ENCODE assay signal across 13 mouse cellular contexts in genomic region chr2:36234526-36235368, GRCm38 (mm10). TPM values are rescaled to one million over a fixed set of nuclear protein-coding genes. Genes with fewer than 3 reads are reported as not detected.
DNase-seq lines count a peak whose midpoint lies in the region; ATAC-seq and TF ChIP-seq lines count a peak whose summit lies in the region.
"Had no signal": no experiment of that assay in that cellular context is flagged by ENCODE, and none has a peak within 500 bp of the region (broad histone marks: within the 10 kb centered on the region; RNA-seq: fewer than 3 reads in every experiment).

No protein-coding gene starts in this region.

- H3K4me1 ChIP-seq in heart, adult 2 months (ENCODE audit: control insufficient read depth, insufficient read depth, low read length), result peaks cover 13% of the 10 kb centered on the region
- no peaks in the 10 kb centered on the region; the same call in 1 of the 2 replicates for H3K4me1 ChIP-seq in intestine, postnatal 0 days (replicated peaks; ENCODE audit: control insufficient read depth, insufficient read depth, low read length)

- H3K4me3 ChIP-seq in heart, adult 2 months, result no peak overlapping the region
- H3K4me3 ChIP-seq in C2C12 (ENCODE audit: insufficient read depth, poor library complexity, severe bottlenecking), result no peak overlapping the region
- no peak overlapping the region for H3K4me3 ChIP-seq in intestine, postnatal 0 days (ENCODE audit: low read depth, low read length)
- H3K4me3 ChIP-seq: limb, embryonic 13.5 days; midbrain, embryonic 12.5 days had no signal

- H3K4me2 ChIP-seq in intestine, postnatal 0 days (replicated peaks; ENCODE audit: low read depth), result no peak overlapping the region
- H3K4me2 ChIP-seq: limb, embryonic 13.5 days; midbrain, embryonic 12.5 days had no signal

- DNase-seq in heart, adult 2 months, result peak in 1 of 2 experiments; percentile 35
- DNase-seq in heart, adult 18-20 months, result no peak
- DNase-seq in kidney, postnatal 10 days, result no peak
- no peak for DNase-seq in spleen, postnatal 36 days (ENCODE audit: low spot score in 2 of 2)
- DNase-seq in right cerebral cortex, postnatal 14 days, result no peak
- DNase-seq: cerebellum, adult 2 months; right cerebral cortex, postnatal 4 days had no signal

- intact Hi-C loops in heart, adult 2 months (cut with DNase I), result loop anchor here (5.0 kb wide), 1 partner anchor 43 kb away; no protein-coding TSS in a partner anchor

- H3K79me2 ChIP-seq in heart, adult 2 months (replicated peaks; ENCODE audit: control insufficient read depth, insufficient read depth, low read length), result no peaks in the 10 kb centered on the region
- peaks cover 99% of the 10 kb centered on the region for H3K79me2 ChIP-seq in C2C12 (ENCODE audit: control insufficient read depth, insufficient read depth)

- peaks cover 78% of the 10 kb centered on the region for H3K79me3 ChIP-seq in C2C12 (ENCODE audit: low read depth)

- WGBS in heart, adult 2 months, result 54% methylated on average over 7 of the region's 7 CpGs
- 56% methylated on average over 7 of the region's 7 CpGs for WGBS in intestine, postnatal 0 days

- no peak overlapping the region; the same call in 1 of the 2 replicates for H3K27ac ChIP-seq in heart, adult 2 months
- H3K27ac ChIP-seq in intestine, postnatal 0 days (ENCODE audit: low read depth, low read length), result no peak overlapping the region
- H3K27ac ChIP-seq: limb, embryonic 13.5 days; midbrain, embryonic 12.5 days had no signal

- TF ChIP-seq POLR2A in heart, adult 2 months (IDR thresholded peaks at IDR 0.05; ENCODE audit: insufficient read depth, low read depth, low read length), result no peak

- no peaks in the 10 kb centered on the region for H3K27me3 ChIP-seq in heart, adult 2 months (ENCODE audit: control insufficient read depth, insufficient read depth, low read length)
- no peaks in the 10 kb centered on the region for H3K27me3 ChIP-seq in C2C12 (ENCODE audit: control insufficient read depth, insufficient read depth, insufficient read length)
- H3K27me3 ChIP-seq in intestine, postnatal 0 days (replicated peaks; ENCODE audit: control insufficient read depth, insufficient read depth, low read length), result no peaks in the 10 kb centered on the region; the same call in 1 of the 2 replicates

- TF ChIP-seq EP300 in heart, adult 2 months (IDR thresholded peaks at IDR 0.05; ENCODE audit: insufficient read depth, low read depth, low read length), result no peak

- H3ac ChIP-seq in C2C12 (ENCODE audit: control insufficient read depth, insufficient read length, low read depth), result peak overlapping the region; percentile 65

- H3K9me3 ChIP-seq in intestine, postnatal 0 days (ENCODE audit: control insufficient read depth), result no peaks in the 10 kb centered on the region
- H3K9me3 ChIP-seq: limb, embryonic 13.5 days; midbrain, embryonic 12.5 days had no signal

- H3K36me3 ChIP-seq in heart, adult 2 months (ENCODE audit: control insufficient read depth, insufficient read depth, low read length), result no peaks in the 10 kb centered on the region
- peaks cover 56% of the 10 kb centered on the region for H3K36me3 ChIP-seq in C2C12 (ENCODE audit: control insufficient read depth, insufficient read depth)
- H3K36me3 ChIP-seq in intestine, postnatal 0 days (ENCODE audit: control insufficient read depth, insufficient read depth), result no peaks in the 10 kb centered on the region; the same call in 1 of the 2 replicates
- H3K36me3 ChIP-seq: midbrain, embryonic 12.5 days had no signal

- ATAC-seq in intestine, postnatal 0 days, result peak; percentile 21; the same call in 1 of the 2 replicates
- peak; percentile 35 for ATAC-seq in megakaryocyte progenitor cell, adult 5-6 weeks (replicated peaks; ENCODE audit: poor library complexity)
- ATAC-seq: forebrain, embryonic 14.5 days had no signal

- no peak overlapping the region for H3K9ac ChIP-seq in heart, adult 2 months (ENCODE audit: low read depth, low read length)
- no peak overlapping the region for H3K9ac ChIP-seq in intestine, postnatal 0 days (ENCODE audit: low read depth, low read length)
- H3K9ac ChIP-seq: limb, embryonic 13.5 days; midbrain, embryonic 12.5 days had no signal

- peak; percentile 16; the same call in 1 of the 2 replicates for TF ChIP-seq CTCF in heart, adult 2 months (IDR thresholded peaks at IDR 0.05)
- TF ChIP-seq CTCF in C2C12 (IDR thresholded peaks at IDR 0.05; ENCODE audit: control insufficient read depth, insufficient read depth, insufficient read length), result no peak
- TF ChIP-seq CTCF in intestine, postnatal 0 days (IDR thresholded peaks at IDR 0.05; ENCODE audit: low read depth), result no peak

TF ChIP-seq in C2C12, 6 proteins besides CTCF, POLR2A, EP300 and RAD21:
- TF ChIP-seq MYOG (IDR thresholded peaks at IDR 0.05; ENCODE audit: control insufficient read depth, extremely low read depth, insufficient read length), result no peak
- TF ChIP-seq USF1 (IDR thresholded peaks at IDR 0.05; ENCODE audit: low read depth), result peak; percentile 56
- peak; percentile 66 for TF ChIP-seq CEBPB (IDR thresholded peaks at IDR 0.05; ENCODE audit: low read depth)
- TF ChIP-seq FOSL1 (IDR thresholded peaks at IDR 0.05; ENCODE audit: insufficient read depth, low read length, poor library complexity, severe bottlenecking), result no peak

RNA-seq across cellular contexts. Expression of gene Ptgs1, which starts 4.5 kb away (rescaled TPM):
- total RNA-seq in heart, adult 2 months (2021), result 10 to 100 TPM; 14.4 to 15.8 TPM
- polyA plus RNA-seq in heart, adult 2 months (2012; rRNA removed), result 20.0 and 22.3 TPM in 2 replicates
- total RNA-seq in heart, adult 18-20 months (2021), result 10 to 100 TPM; 12.4 to 16.1 TPM
- 336 TPM for polyA plus RNA-seq in C2C12 (2012; fragmentation: generic; extraction: Trizol)
- polyA plus RNA-seq in intestine, postnatal 0 days (2015; fragmentation: Nextera tagmentation; extraction: Ambion mirVana), result 29.5 and 31.0 TPM in 2 replicates
- 32.0 and 36.6 TPM in 2 replicates for total RNA-seq in megakaryocyte progenitor cell, adult 5-6 weeks (2015)
- total RNA-seq in megakaryocyte progenitor cell, adult 5-6 weeks (2017), result 40.4 and 40.5 TPM in 2 replicates
